Mouse (Mus musculus) heart, embryonic 16.5 days (tissue): ENCODE measurements around the gene Rpl41. TPM values are rescaled to one million over a fixed set of nuclear protein-coding genes. Genes with fewer than 3 reads are reported as not detected.

Experiments used
- ATAC-seq: fragments of 200-750 bp; cut with Nextera tagmentation; replicated peaks from 2 replicates; pipeline ENCODE4 v1.8.0; 2017; ENCODE audit warnings: moderate number of reproducible peaks; ENCODE audit not compliant: insufficient read depth, low FRiP score; ENCODE audit errors: extremely low read depth
- H3K27ac ChIP-seq: fragments of 300-500 bp; sonication (generic); 2 replicates; pipeline ENCODE4 v1.5.1; 2014; ENCODE audit warnings: mild to moderate bottlenecking, low read length, control low read depth, moderate library complexity
- H3K27me3 ChIP-seq: fragments of 300-500 bp; sonication (generic); 2 replicates; pipeline ENCODE4 v1.6.1; 2014; ENCODE audit warnings: low read length, mixed read lengths; ENCODE audit not compliant: control insufficient read depth, insufficient read depth
- H3K36me3 ChIP-seq: fragments of 300-500 bp; sonication (generic); 2 replicates; pipeline ENCODE4 v1.6.1; 2014; ENCODE audit not compliant: control insufficient read depth, insufficient read depth
- H3K4me1 ChIP-seq: fragments of 300-500 bp; sonication (generic); 2 replicates; pipeline ENCODE4 v1.6.1; 2014; ENCODE audit warnings: low read length, mixed read lengths; ENCODE audit not compliant: control insufficient read depth, insufficient read depth
- H3K4me2 ChIP-seq: fragments of 300-500 bp; sonication (generic); 2 replicates; pipeline ENCODE4 v1.6.1; 2014; ENCODE audit warnings: low read depth, mild to moderate bottlenecking, control low read depth, low read length
- H3K4me3 ChIP-seq: fragments of 300-500 bp; sonication (generic); 2 replicates; pipeline ENCODE4 v1.5.1; 2014; ENCODE audit warnings: mild to moderate bottlenecking, control low read depth, low read length
- H3K9ac ChIP-seq: fragments of 300-500 bp; sonication (generic); 2 replicates; pipeline ENCODE4 v1.6.1; 2014; ENCODE audit warnings: low read length, control low read depth
- H3K9me3 ChIP-seq: fragments of 300-500 bp; sonication (generic); replicated peaks from 2 replicates; pipeline ENCODE4 v1.6.1; 2016; ENCODE audit warnings: low read length; ENCODE audit not compliant: control insufficient read depth
- WGBS: fragments of 180-500 bp; shearing (Covaris S2); extraction: QIAGEN DNeasy Blood & Tissue Kit; methylation state at CpG from one replicate; pipeline ENCODE4 v1.1.7; 2014; 5-methylcytosine and 5-hydroxymethylcytosine counted together
- polyA plus RNA-seq: library from polyadenylated mRNA; unstranded; fragments of >200 nt; fragmentation: Nextera tagmentation; extraction: Ambion mirVana; gene quantifications from 2 replicates; pipeline ENCODE4 v1.2.1, GENCODE M21; 2015

The Rpl41 gene
- polyA plus RNA-seq, 1 experiment from 2014 or later, result 1,776 TPM

- WGBS, result 40% methylated on average over 11 of the region's 11 CpGs
- H3K9me3 ChIP-seq, result no peaks in the 10 kb centered on the region
- peak overlapping the region; percentile 88 for H3K27ac ChIP-seq
- no peak for ATAC-seq
- peak overlapping the region; percentile 91 for H3K9ac ChIP-seq
- H3K36me3 ChIP-seq, result peaks cover 15% of the 10 kb centered on the region
- peaks cover 7% of the 10 kb centered on the region for H3K4me1 ChIP-seq
- peak overlapping the region; percentile 99 for H3K4me2 ChIP-seq
- H3K4me3 ChIP-seq, result peak overlapping the region; percentile 95
- H3K27me3 ChIP-seq, result no peaks in the 10 kb centered on the region
Measured at GRCm38 (mm10) chr10:128524111-128524731, 24.9 kb downstream of the Rpl41 start.

DNA sequence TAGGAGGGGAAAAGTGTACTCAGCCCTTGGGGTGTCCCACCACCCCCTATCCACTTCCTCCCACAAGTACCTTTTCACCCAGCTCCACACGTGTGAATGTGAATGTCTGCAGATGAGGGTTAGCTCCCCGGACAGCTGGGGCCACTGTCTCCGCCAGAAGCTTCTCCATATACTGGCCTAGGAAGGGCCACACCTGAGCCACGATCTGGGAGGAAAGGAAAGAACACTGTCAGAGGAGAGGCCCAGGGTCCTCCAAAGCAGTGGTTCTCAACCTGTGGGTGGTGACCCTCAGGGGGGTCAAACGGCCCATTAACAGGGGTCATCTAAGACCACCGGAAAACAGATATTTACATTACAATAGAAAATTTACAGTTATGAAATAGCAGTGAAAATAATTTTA, 26.8 kb downstream of the Rpl41 start:
- no peak for ATAC-seq
- WGBS, result 75% methylated on average over 6 of the region's 6 CpGs
- no peaks in the 10 kb centered on the region for H3K27me3 ChIP-seq
- no peaks in the 10 kb centered on the region for H3K9me3 ChIP-seq
- peaks cover 22% of the 10 kb centered on the region for H3K36me3 ChIP-seq
- no peak overlapping the region for H3K27ac ChIP-seq
- H3K9ac ChIP-seq, result no peak overlapping the region
- peaks cover 7% of the 10 kb centered on the region for H3K4me1 ChIP-seq
- H3K4me3 ChIP-seq, result no peak overlapping the region
- H3K4me2 ChIP-seq, result no peak overlapping the region

DNA sequence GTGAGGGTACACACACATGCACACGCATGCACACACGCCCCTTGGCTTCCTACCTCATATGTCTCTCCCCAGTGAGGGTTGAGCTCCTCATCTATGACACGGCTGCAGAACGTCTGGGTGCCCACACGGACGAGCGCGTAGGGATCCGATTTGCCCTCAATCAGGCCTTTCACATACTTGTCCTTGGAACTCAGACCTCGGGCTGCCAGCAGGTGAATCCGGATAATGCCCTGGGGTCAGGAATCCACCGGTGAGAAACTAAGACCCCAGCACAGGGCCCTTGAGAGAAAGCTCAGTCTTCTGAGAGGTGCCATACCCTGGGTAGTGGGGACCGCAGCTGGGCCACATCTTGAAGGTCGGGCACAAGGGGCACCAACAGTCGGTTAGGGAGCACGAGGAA, 28.5 kb downstream of the Rpl41 start:
- Histone ChIP-seq H3K27me3 (no peaks in the 10 kb centered on the region), H3K36me3 (peaks cover 37% of the 10 kb centered on the region)

GRCm38 (mm10) chr10:128518833-128519232, 30.3 kb downstream of the Rpl41 start:
- H3K27me3 ChIP-seq, result no peaks in the 10 kb centered on the region

More for the DNA sequence above, 28.5 kb downstream of the Rpl41 start:
- no peak overlapping the region for H3K9ac ChIP-seq
- peaks cover 7% of the 10 kb centered on the region for H3K4me1 ChIP-seq
- no peak overlapping the region for H3K4me3 ChIP-seq
- no peaks in the 10 kb centered on the region for H3K9me3 ChIP-seq
- H3K27ac ChIP-seq, result no peak overlapping the region
- 87% methylated on average over 16 of the region's 16 CpGs for WGBS
- no peak for ATAC-seq
- H3K4me2 ChIP-seq, result no peak overlapping the region

DNA sequence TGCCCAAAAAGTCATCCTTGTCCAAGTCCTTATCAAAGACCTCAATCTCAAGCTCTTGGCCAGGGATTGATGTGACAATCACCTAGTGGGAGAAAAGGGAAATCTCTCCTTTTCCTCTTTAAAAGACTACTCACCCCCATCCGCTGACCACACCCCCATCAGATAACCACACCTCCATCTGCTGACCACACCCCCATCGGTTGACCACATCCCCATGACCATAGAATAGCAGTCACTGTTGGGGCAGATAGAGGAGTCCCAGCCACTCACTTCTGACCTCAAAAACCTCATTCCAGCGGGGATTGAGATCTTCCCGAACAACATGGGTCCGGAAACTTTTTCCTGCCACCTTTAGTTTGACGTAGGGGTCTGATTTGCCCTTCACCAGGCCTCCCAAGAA, 32.4 kb downstream of the Rpl41 start:
- peaks cover 44% of the 10 kb centered on the region for H3K36me3 ChIP-seq
- 43% methylated on average over 6 of the region's 6 CpGs for WGBS

More at GRCm38 (mm10) chr10:128518833-128519232, 30.3 kb downstream of the Rpl41 start:
- Histone ChIP-seq H3K4me1 (peaks cover under 1% of the 10 kb centered on the region; the same call in 1 of the 2 replicates), H3K36me3 (peaks cover 42% of the 10 kb centered on the region), H3K27ac (no peak overlapping the region), H3K9me3 (no peaks in the 10 kb centered on the region), H3K9ac (no peak overlapping the region), H3K4me3 (no peak overlapping the region), H3K4me2 (no peak overlapping the region)
- ATAC-seq, result 0 out of 2 replicates have a peak, but pooled peaks have one; percentile 9
- WGBS, result 74% methylated on average over 7 of the region's 7 CpGs

GRCm38 (mm10) chr10:128516029-128516428, 33.1 kb downstream of the Rpl41 start:
- no peak overlapping the region for H3K4me3 ChIP-seq
- no peak overlapping the region for H3K27ac ChIP-seq
- H3K9ac ChIP-seq, result no peak overlapping the region
- H3K36me3 ChIP-seq, result peaks cover 41% of the 10 kb centered on the region
- H3K9me3 ChIP-seq, result no peaks in the 10 kb centered on the region
- H3K4me1 ChIP-seq, result no peaks in the 10 kb centered on the region
- no peak overlapping the region for H3K4me2 ChIP-seq
- no peak for ATAC-seq
- no peaks in the 10 kb centered on the region for H3K27me3 ChIP-seq
- 51% methylated on average over 20 of the region's 20 CpGs for WGBS

More for the DNA sequence above, 32.4 kb downstream of the Rpl41 start:
- Histone ChIP-seq H3K4me2 (no peak overlapping the region), H3K4me3 (no peak overlapping the region), H3K27me3 (no peaks in the 10 kb centered on the region), H3K9me3 (no peaks in the 10 kb centered on the region), H3K4me1 (no peaks in the 10 kb centered on the region), H3K9ac (no peak overlapping the region), H3K27ac (no peak overlapping the region)
- ATAC-seq, result no peak

DNA sequence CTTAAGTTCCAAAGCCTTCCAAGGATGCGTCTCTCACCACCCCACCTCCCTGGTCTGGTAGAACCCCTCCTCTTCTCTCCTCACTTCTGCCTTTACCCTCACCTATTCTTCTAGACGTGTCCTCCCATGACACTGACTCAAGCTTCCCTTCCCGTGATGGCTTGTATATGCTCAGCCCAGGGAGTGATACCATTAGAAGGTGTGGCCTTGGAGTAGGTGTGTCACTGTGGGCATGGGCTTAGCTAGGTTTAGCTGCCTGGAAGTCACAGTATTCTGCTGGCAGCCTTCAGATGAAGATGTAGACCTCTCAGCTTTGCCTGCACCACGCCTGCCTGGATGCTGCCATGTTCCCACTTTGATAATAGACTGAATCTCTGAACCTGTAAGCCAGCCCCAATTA, 34.1 kb downstream of the Rpl41 start:
- 87% methylated on average over 4 of the region's 4 CpGs for WGBS

GRCm38 (mm10) chr10:128511761-128512160, 37.3 kb downstream of the Rpl41 start:
- H3K9me3 ChIP-seq, result no peaks in the 10 kb centered on the region

More for the DNA sequence above, 34.1 kb downstream of the Rpl41 start:
- Histone ChIP-seq H3K27ac (no peak overlapping the region), H3K27me3 (no peaks in the 10 kb centered on the region), H3K4me1 (no peaks in the 10 kb centered on the region), H3K4me2 (no peak overlapping the region), H3K9me3 (no peaks in the 10 kb centered on the region), H3K36me3 (peaks cover 40% of the 10 kb centered on the region), H3K9ac (no peak overlapping the region), H3K4me3 (no peak overlapping the region)
- no peak for ATAC-seq

GRCm38 (mm10) chr10:128511189-128511588, 37.9 kb downstream of the Rpl41 start:
- no peak for ATAC-seq
- H3K9me3 ChIP-seq, result no peaks in the 10 kb centered on the region
- no peak overlapping the region for H3K27ac ChIP-seq
- 84% methylated on average over 9 of the region's 9 CpGs for WGBS
- no peak overlapping the region for H3K9ac ChIP-seq
- H3K4me2 ChIP-seq, result no peak overlapping the region
- H3K4me1 ChIP-seq, result no peaks in the 10 kb centered on the region
- no peaks in the 10 kb centered on the region for H3K27me3 ChIP-seq
- H3K4me3 ChIP-seq, result no peak overlapping the region
- peaks cover 21% of the 10 kb centered on the region for H3K36me3 ChIP-seq

More at GRCm38 (mm10) chr10:128511761-128512160, 37.3 kb downstream of the Rpl41 start:
- Histone ChIP-seq H3K27me3 (no peaks in the 10 kb centered on the region), H3K4me3 (no peak overlapping the region), H3K4me1 (no peaks in the 10 kb centered on the region), H3K27ac (no peak overlapping the region), H3K4me2 (no peak overlapping the region), H3K36me3 (peaks cover 27% of the 10 kb centered on the region), H3K9ac (no peak overlapping the region)
- ATAC-seq, result no peak
- WGBS, result 84% methylated on average over 12 of the region's 12 CpGs
